Mouse (Mus musculus): ENCODE measurements around the gene Gpx3.
A peak's percentile ranks its signal among the peaks of the same experiment; 100 is the strongest.
"Not testable (repeated sequence)": the region's sequence is repeated elsewhere in the genome, so short reads cannot be mapped to it uniquely, and the experiment has no call there.

Gpx3 gene

GRCm38 (mm10) chr11:54950684-54951083 is 48.4 kb downstream of the Gpx3 start:
- no peak for DNase-seq

- no peak for DNase-seq
Observed at GRCm38 (mm10) chr11:54952651-54953050, 50.4 kb downstream of the Gpx3 start.

- DNase-seq: no peak
Observed at GRCm38 (mm10) chr11:54953993-54954446, 51.8 kb downstream of the Gpx3 start.

- no peak for DNase-seq
Observed at GRCm38 (mm10) chr11:54954716-54955115, 52.5 kb downstream of the Gpx3 start.

GRCm38 (mm10) chr11:54955400-54955734 is 53.1 kb downstream of the Gpx3 start:
- DNase-seq: not testable (repeated sequence)

GRCm38 (mm10) chr11:54955735-54956480 is 53.7 kb downstream of the Gpx3 start:
- peak; percentile 98 for DNase-seq

GRCm38 (mm10) chr11:54956912-54957311 is 54.7 kb downstream of the Gpx3 start:
- DNase-seq: no peak

DNA sequence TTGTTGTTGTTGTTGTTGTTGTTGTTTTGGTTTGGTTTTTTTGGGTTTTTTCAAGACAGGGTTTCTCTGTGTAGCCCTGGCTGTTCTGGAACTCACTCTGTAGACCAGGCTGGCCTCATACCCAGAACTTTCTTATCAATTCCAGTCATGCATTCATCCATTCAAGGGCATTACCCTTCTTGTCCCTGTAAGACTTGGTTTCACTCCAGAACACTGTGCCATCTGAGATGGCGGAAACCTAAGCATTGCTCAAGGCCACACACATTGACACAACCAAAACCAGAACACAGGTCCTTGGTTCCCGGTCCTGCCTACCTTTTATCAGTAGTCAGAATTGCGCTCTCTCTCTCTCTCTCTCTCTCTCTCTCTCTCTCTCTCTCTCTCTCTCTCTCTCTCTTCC is 55.5 kb downstream of the Gpx3 start:
- not testable (repeated sequence) for DNase-seq

GRCm38 (mm10) chr11:54958571-54959073 is 56.4 kb downstream of the Gpx3 start:
- no peak for DNase-seq

Data from right cerebral cortex, postnatal 14 days (tissue).